Mouse (Mus musculus) G1E (cell line): Measurements from ENCODE around the gene Zfp62. TPM values are rescaled to one million over a fixed set of nuclear protein-coding genes. Genes with fewer than 3 reads are reported as not detected.
A peak's percentile ranks its signal among the peaks of the same experiment; 100 is the strongest.

ENCODE experiments used
- ATAC-seq: 2 replicates; pipeline ENCODE4 v1.8.0; 2016; ENCODE audit warnings: mild to moderate bottlenecking; ENCODE audit not compliant: insufficient number of reproducible peaks, poor library complexity, low FRiP score, severe bottlenecking; ENCODE audit errors: extremely low read depth
- DNase-seq: peaks from one replicate; pipeline ENCODE4 v3.0.0; 2012; ENCODE audit warnings: low spot score
- H3K27me3 ChIP-seq: 2 replicates; pipeline ENCODE4 v1.6.1; 2012; ENCODE audit warnings: mild to moderate bottlenecking, low read length, inconsistent platforms; ENCODE audit not compliant: insufficient read depth
- H3K36me3 ChIP-seq: replicated peaks from 2 replicates; pipeline ENCODE3; 2012; ENCODE audit warnings: mild to moderate bottlenecking, inconsistent platforms
- H3K4me1 ChIP-seq: 2 replicates; pipeline ENCODE4 v1.6.1; 2012; ENCODE audit warnings: low read depth, low read length, inconsistent platforms, mixed read lengths; ENCODE audit not compliant: insufficient read depth
- H3K4me3 ChIP-seq: 2 replicates; pipeline ENCODE4 v1.5.1; 2012; ENCODE audit warnings: low read depth, mild to moderate bottlenecking, inconsistent platforms, low read length, moderate library complexity, mixed read lengths
- H3K9me3 ChIP-seq: replicated peaks from 2 replicates; pipeline ENCODE4 v1.6.1; 2012; ENCODE audit warnings: inconsistent platforms
- CTCF ChIP-seq: IDR thresholded peaks from 2 replicates; pipeline ENCODE4 v1.5.1; 2012; ENCODE audit warnings: low read depth, low read length, inconsistent platforms, mixed read lengths
- GATA1 ChIP-seq: IDR thresholded peaks from 2 replicates; pipeline ENCODE4 v1.6.1; 2012; ENCODE audit warnings: borderline replicate concordance, low read length, inconsistent platforms, mixed read lengths
- GATA2 ChIP-seq: IDR thresholded peaks from 2 replicates; pipeline ENCODE4 v1.6.1; 2012; ENCODE audit warnings: low read depth, low read length, inconsistent platforms, borderline replicate concordance
- POLR2AphosphoS5 ChIP-seq: IDR thresholded peaks from 2 replicates; pipeline ENCODE4 v1.6.1; 2012; ENCODE audit warnings: low read depth, low read length, inconsistent platforms; ENCODE audit not compliant: insufficient replicate concordance
- TAL1 ChIP-seq: conservative IDR thresholded peaks from 2 replicates; pipeline ENCODE4 v1.6.1; 2012; ENCODE audit warnings: low read depth, low read length, inconsistent platforms, mixed read lengths
- polyA plus RNA-seq: library from polyadenylated mRNA; stranded (reverse); fragments of >175 nt; gene quantifications from 2 replicates; pipeline ENCODE4 v1.2.3, GENCODE M21; 2012
- total RNA-seq, 2 experiments: library from RNA; stranded (forward) in 1 of 2; stranded (reverse) in 1 of 2; fragments of 200-1000 nt in 1 of 2; fragments of >200 nt in 1 of 2; fragmentation: Nextera tagmentation in 1 of 2; gene quantifications; 2 replicates each; pipeline ENCODE4 v1.2.3; 2014 to 2017

Gene Zfp62
- total and polyA plus RNA-seq, 3 experiments, result 13.3 to 143 (median 78.2) TPM

DNA sequence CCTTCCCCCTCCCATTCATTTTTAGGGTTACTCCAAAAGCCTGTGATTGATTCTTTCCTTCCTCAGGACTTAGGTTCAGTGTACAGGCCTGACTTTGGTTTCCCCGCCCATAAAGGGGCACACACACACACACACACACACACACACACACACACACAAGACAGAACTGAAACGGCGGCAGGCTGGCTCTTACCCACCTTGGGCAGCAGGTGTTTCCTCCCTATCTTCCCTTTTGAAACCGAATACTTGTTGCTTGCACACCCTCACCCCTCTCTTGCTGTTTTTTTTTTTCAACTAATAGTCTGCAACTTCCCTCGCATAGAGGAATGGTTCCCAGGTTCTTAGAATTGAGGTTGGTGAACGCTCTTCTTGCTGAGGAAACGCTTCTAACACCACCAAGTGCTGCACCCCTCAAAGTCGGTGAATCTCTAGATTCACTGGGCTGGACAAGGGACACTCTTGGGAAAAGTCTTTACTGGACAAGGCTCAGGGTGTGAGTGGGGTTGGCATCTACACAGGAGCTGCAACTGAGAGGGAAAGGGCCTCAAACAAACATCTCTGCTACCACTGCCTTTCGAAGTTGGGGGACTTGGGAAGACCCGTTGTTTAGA lies 46.8 kb downstream of the Zfp62 start:
- ATAC-seq, result no peak
- TF ChIP-seq POLR2AphosphoS5 (no peak), GATA2 (no peak), CTCF (no peak), TAL1 (no peak), GATA1 (no peak)
- peaks cover 42% of the 10 kb centered on the region for H3K36me3 ChIP-seq

DNA sequence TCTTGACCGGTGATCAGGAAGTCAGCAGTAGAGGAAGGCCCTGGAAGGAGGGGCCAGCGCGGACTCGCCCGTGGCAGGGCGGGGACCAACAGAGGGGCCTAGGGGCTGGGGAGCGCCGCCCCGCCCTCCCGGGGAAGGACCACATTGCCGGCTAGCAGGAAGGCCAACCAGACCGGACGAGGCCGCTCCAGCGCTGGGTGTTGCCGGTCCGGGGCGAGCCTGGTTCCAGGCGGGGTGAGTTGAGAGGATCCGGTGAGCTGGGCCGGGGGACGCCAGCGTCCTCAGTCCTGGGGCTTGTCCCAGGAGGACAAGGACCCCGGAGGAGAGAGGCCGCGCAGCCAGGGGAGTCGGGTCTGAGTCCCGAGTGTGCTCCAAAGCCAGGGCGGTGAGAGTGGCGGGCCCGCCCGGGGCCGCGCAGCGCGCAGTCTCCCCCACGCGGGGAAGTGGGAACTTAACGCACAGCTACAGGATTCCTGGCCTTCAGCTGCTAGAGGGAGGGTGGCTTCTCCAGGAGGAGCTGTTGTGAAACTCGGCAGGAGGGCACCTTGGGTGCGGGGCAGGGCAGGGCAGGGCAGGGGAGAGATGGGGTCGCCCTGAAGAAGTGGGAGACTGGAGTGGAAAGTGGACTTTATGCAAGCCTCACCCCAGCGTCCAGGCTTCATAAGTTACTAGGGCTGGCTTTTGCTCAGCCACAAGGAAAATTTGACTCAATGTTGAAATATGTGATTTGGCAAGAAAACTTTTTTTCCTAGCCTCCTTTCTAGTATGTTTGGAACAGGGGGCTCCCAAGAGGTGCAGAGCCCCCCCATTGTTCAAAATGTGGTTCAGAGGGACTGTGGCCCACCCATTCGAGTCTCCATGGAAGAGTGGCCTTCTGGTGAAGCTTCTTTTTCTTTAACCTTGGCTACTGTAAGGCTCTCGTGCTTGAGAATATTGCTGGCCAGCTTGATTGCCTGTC lies 47.6 kb downstream of the Zfp62 start:
- Histone ChIP-seq H3K4me1 (peaks cover 88% of the 10 kb centered on the region), H3K27me3 (no peaks in the 10 kb centered on the region), H3K9me3 (no peaks in the 10 kb centered on the region), H3K36me3 (peaks cover 49% of the 10 kb centered on the region), H3K4me3 (peak overlapping the region; percentile 80)
- no peak for TF ChIP-seq POLR2AphosphoS5
- no peak for TF ChIP-seq GATA1
- no peak for TF ChIP-seq TAL1
- TF ChIP-seq GATA2, result no peak
- no peak for TF ChIP-seq CTCF
- peak; percentile 89 for DNase-seq
- ATAC-seq, result peak; percentile 87

More for the DNA sequence above, 46.8 kb downstream of the Zfp62 start:
- Histone ChIP-seq H3K4me1 (peaks cover 92% of the 10 kb centered on the region), H3K4me3 (peak overlapping the region; percentile 80), H3K27me3 (no peaks in the 10 kb centered on the region), H3K9me3 (no peaks in the 10 kb centered on the region)
- no peak for DNase-seq

DNA sequence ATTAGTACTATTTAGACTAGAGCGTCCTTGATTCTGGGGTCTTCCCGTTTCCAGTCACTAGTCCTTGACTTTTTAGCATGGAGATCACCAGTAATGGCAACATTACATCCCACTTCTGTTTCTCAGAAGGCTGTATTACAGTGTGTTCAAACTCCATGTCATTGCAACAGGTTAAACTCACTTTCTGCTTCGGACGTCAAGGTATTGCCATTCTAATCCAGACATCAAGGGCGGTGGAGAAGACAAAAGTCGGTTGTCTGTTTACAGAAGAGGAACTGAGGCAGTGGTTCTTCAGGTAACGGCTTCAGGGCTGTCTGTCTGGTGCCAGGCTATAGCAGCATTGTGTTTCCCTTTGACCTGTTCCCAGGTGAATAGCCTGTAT lies 48.3 kb downstream of the Zfp62 start:
- Histone ChIP-seq H3K27me3 (no peaks in the 10 kb centered on the region), H3K9me3 (no peaks in the 10 kb centered on the region), H3K4me3 (peak overlapping the region; percentile 80; the same call in 1 of the 2 replicates), H3K4me1 (peaks cover 81% of the 10 kb centered on the region), H3K36me3 (peaks cover 56% of the 10 kb centered on the region)
- TF ChIP-seq TAL1, result no peak
- no peak for TF ChIP-seq GATA1
- no peak for TF ChIP-seq GATA2
- no peak for TF ChIP-seq CTCF
- no peak for TF ChIP-seq POLR2AphosphoS5
- DNase-seq, result no peak
- ATAC-seq, result no peak

DNA sequence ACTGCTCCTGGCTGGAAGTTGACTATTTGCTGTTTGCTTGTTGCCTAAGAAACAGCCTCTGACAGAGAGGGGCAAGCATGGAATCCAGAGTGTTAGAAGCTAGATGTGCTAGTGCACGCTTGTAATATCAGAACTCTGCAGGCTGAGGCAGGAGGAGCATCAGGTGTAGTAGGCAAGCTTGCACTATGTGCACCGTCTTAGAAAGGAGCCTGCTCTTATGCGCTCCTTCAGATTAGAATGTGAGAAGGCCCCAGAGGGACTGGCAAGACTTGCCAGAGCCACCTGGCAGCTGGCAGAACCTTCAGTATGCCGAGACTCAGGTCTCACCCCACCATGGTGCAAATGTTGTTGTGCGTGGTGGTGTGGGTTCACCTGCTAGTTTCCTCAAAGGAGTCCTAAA lies 49.0 kb downstream of the Zfp62 start:
- Histone ChIP-seq H3K9me3 (no peaks in the 10 kb centered on the region), H3K4me1 (peaks cover 74% of the 10 kb centered on the region), H3K4me3 (peak overlapping the region; percentile 18; the same call in 1 of the 2 replicates), H3K36me3 (peaks cover 62% of the 10 kb centered on the region), H3K27me3 (no peaks in the 10 kb centered on the region)
- no peak for ATAC-seq
- TF ChIP-seq POLR2AphosphoS5, result no peak
- TF ChIP-seq CTCF, result no peak
- no peak for DNase-seq

DNA sequence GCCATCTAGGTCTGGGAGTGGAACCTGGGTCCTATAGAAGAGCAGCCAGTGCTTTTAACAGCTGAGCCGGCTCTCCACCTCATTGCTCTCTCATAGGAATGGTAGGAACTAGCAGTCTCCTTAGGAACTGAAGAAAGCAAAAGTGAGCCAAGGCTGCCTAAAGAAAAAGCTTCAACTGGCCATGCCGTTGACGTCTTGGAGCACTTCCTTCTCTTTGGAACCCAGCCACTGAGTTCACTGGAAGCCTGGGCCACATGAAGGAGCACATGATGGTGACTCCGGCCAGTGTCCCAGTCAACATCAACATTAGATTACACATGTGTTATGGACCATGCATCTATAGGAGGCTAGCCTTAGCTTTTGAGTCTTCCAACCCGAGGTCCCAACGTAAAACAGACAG lies 49.9 kb downstream of the Zfp62 start:
- H3K27me3 ChIP-seq, result no peaks in the 10 kb centered on the region
- DNase-seq (no peak), ATAC-seq (no peak)
- no peak for TF ChIP-seq POLR2AphosphoS5
- TF ChIP-seq GATA2, result no peak
- TF ChIP-seq GATA1, result no peak
- no peak for TF ChIP-seq CTCF
- TF ChIP-seq TAL1, result no peak
- H3K4me1 ChIP-seq, result peaks cover 64% of the 10 kb centered on the region
- H3K9me3 ChIP-seq, result no peaks in the 10 kb centered on the region
- no peak overlapping the region for H3K4me3 ChIP-seq
- H3K36me3 ChIP-seq, result peaks cover 65% of the 10 kb centered on the region

DNA sequence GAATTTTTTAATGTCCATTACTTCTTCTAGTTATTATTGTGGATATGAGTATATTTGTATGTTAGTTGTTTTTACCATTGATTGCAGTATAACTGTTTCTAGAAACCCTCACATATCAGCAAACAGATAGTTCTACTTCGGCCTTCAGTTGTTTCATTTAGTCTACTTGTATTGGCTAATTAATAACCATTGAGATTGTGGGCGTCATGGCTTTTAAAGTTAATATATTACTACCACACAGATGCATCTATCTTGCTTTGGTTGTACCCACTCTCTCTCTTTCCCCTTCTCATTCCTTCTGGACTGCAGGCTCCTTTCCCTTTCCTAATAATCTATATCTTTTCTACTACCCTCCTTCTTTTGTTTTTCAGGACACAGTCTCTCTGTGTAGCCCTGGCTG lies 56.2 kb downstream of the Zfp62 start:
- Histone ChIP-seq H3K9me3 (no peaks in the 10 kb centered on the region), H3K36me3 (peaks cover 88% of the 10 kb centered on the region), H3K4me1 (peaks cover 25% of the 10 kb centered on the region), H3K27me3 (no peaks in the 10 kb centered on the region; the same call in 1 of the 2 replicates), H3K4me3 (no peak overlapping the region)
- no peak for TF ChIP-seq GATA1
- TF ChIP-seq POLR2AphosphoS5, result no peak
- no peak for TF ChIP-seq GATA2
- TF ChIP-seq CTCF, result no peak
- no peak for TF ChIP-seq TAL1
- no peak for ATAC-seq
- DNase-seq, result no peak
